Mouse (Mus musculus) CD4-positive helper T cell, adult 2 months (primary cell): ENCODE results near the gene Crtap.

Experiments used
- DNase-seq: peaks from one replicate; pipeline ENCODE4 v3.0.0-alpha.2; 2012; ENCODE audit warnings: low read depth, missing footprints, low spot score

The Crtap gene

GRCm38 (mm10) chr9:114326011-114326748 lies 64.3 kb downstream of the Crtap start:
- no peak for DNase-seq
